13 mouse cellular contexts compared by ENCODE assay signal in genomic region chr7:126624774-126625173, GRCm38 (mm10). TPM values are rescaled to one million over a fixed set of nuclear protein-coding genes. Genes with fewer than 3 reads are reported as not detected.
DNase-seq lines count a peak whose midpoint lies in the region; ATAC-seq and TF ChIP-seq lines count a peak whose summit lies in the region.
"Had no signal": no experiment of that assay in that cellular context is flagged by ENCODE, and none has a peak within 500 bp of the region (broad histone marks: within the 10 kb centered on the region; RNA-seq: fewer than 3 reads in every experiment).

No protein-coding gene starts in this region.

- H3K36me3 ChIP-seq in ES-E14 (ENCODE audit: control insufficient read depth, insufficient read depth, low read length, poor library complexity, severe bottlenecking): no peaks in the 10 kb centered on the region; the same call in 1 of the 2 replicates
- H3K36me3 ChIP-seq in forebrain, postnatal 0 days (ENCODE audit: insufficient read depth): no peaks in the 10 kb centered on the region
- H3K36me3 ChIP-seq: forebrain, embryonic 15.5 days had no signal

- H3K27ac ChIP-seq in ES-E14 (ENCODE audit: insufficient read depth, low read depth, low read length, poor library complexity, severe bottlenecking): no peak overlapping the region
- peak overlapping the region; percentile 45 for H3K27ac ChIP-seq in embryonic fibroblast, embryonic 13.5 days (ENCODE audit: insufficient read depth, low read length)
- H3K27ac ChIP-seq in forebrain, postnatal 0 days (ENCODE audit: low read depth, low read length): no peak overlapping the region
- H3K27ac ChIP-seq: forebrain, embryonic 15.5 days had no signal

- no peak for ATAC-seq in forebrain, postnatal 0 days
- ATAC-seq: forebrain, embryonic 15.5 days had no signal

- no peak; the same call in 1 of the 2 replicates for TF ChIP-seq POLR2A in embryonic fibroblast, embryonic 13.5 days (IDR thresholded peaks at IDR 0.05; ENCODE audit: low read depth, low read length)

- no peak for TF ChIP-seq CTCF in embryonic fibroblast, embryonic 13.5 days (IDR thresholded peaks at IDR 0.05; ENCODE audit: borderline replicate concordance, insufficient read depth, low read length)
- TF ChIP-seq CTCF in forebrain, postnatal 0 days (IDR thresholded peaks at IDR 0.05; ENCODE audit: low read depth): no peak

- no peaks in the 10 kb centered on the region for H3K27me3 ChIP-seq in forebrain, postnatal 0 days (ENCODE audit: insufficient read depth, low read length)
- H3K27me3 ChIP-seq: forebrain, embryonic 15.5 days had no signal

- H3K9ac ChIP-seq in ES-E14 (ENCODE audit: insufficient read depth, low read depth, low read length, poor library complexity, severe bottlenecking): peak overlapping the region; percentile 66
- no peak overlapping the region for H3K9ac ChIP-seq in forebrain, postnatal 0 days
- H3K9ac ChIP-seq: forebrain, embryonic 15.5 days had no signal

- no peak overlapping the region for H3K4me2 ChIP-seq in forebrain, postnatal 0 days (ENCODE audit: low read depth)
- H3K4me2 ChIP-seq: forebrain, embryonic 15.5 days had no signal

- in situ Hi-C loops in ES-E14 (cut with MboI; ENCODE audit: low sequenced_read_pairs in 2 of 2, unreplicated experiment in 2 of 2): no loop called here

- H3K4me3 ChIP-seq in ES-E14 (ENCODE audit: insufficient read depth in 1 of 2, low read depth in 1 of 2, low read length in 2 of 2, poor library complexity in 1 of 2, severe bottlenecking in 1 of 2): peak overlapping the region; percentile 63 to 71
- peak overlapping the region; percentile 58 for H3K4me3 ChIP-seq in embryonic fibroblast, embryonic 13.5 days (ENCODE audit: insufficient read depth, low read length)
- no peak overlapping the region for H3K4me3 ChIP-seq in forebrain, postnatal 0 days (ENCODE audit: low read depth, low read length)
- H3K4me3 ChIP-seq: forebrain, embryonic 15.5 days had no signal

- peaks cover 6 to 13% of the 10 kb centered on the region in 2 experiments; a peak in 3 of 4 replicates for H3K4me1 ChIP-seq in ES-E14 (ENCODE audit: control insufficient read depth in 2 of 2, insufficient read depth in 2 of 2, low read length in 2 of 2, poor library complexity in 1 of 2)
- peaks cover 23% of the 10 kb centered on the region for H3K4me1 ChIP-seq in embryonic fibroblast, embryonic 13.5 days (ENCODE audit: control insufficient read depth, insufficient read depth, low read length)
- no peaks in the 10 kb centered on the region for H3K4me1 ChIP-seq in forebrain, postnatal 0 days (ENCODE audit: insufficient read depth)
- H3K4me1 ChIP-seq: forebrain, embryonic 15.5 days had no signal

- H3K9me3 ChIP-seq in ES-E14 (ENCODE audit: control insufficient read depth, insufficient read depth, low read depth, low read length): no peaks in the 10 kb centered on the region
- H3K9me3 ChIP-seq in forebrain, postnatal 0 days (ENCODE audit: low read length): no peaks in the 10 kb centered on the region
- H3K9me3 ChIP-seq: forebrain, embryonic 15.5 days had no signal

- peak; percentile 10 for DNase-seq in kidney, adult 18-20 months
- DNase-seq in kidney, adult 9 months: no peak
- DNase-seq in ES-E14 (ENCODE audit: low read depth, low spot score): no peak
- peak; percentile 49 for DNase-seq in lung, postnatal 10 days
- DNase-seq in forebrain, postnatal 0 days: no peak
- DNase-seq in thymus, postnatal 25 days: no peak
- no peak for DNase-seq in left cerebral cortex, adult 18-20 months (ENCODE audit: low spot score in 2 of 2)
- DNase-seq: thymus, adult 2 months had no signal

- 71% methylated on average over 16 of the region's 16 CpGs for WGBS in forebrain, postnatal 0 days

TF ChIP-seq in ES-E14, 5 proteins besides CTCF, POLR2A, EP300 and RAD21:
- TF ChIP-seq ZNF384 (IDR thresholded peaks at IDR 0.05; ENCODE audit: low read depth, low read length) (no peak), CHD2 (IDR thresholded peaks at IDR 0.05; ENCODE audit: low read depth, low read length) (no peak), MAFK (IDR thresholded peaks at IDR 0.05; ENCODE audit: insufficient read depth, low read depth, low read length) (no peak), ZC3H11A (IDR thresholded peaks at IDR 0.05; ENCODE audit: borderline replicate concordance, low read depth, low read length) (no peak), HCFC1 (IDR thresholded peaks at IDR 0.05; ENCODE audit: borderline replicate concordance, insufficient read depth, low read length) (no peak)

RNA-seq across cellular contexts. Expression of gene Nupr1, which starts 5.9 kb away (rescaled TPM):
- total RNA-seq in ES-E14 (2012; rRNA removed): 16.4 and 20.4 TPM in 2 replicates
- 179 and 208 TPM in 2 replicates for polyA plus RNA-seq in embryonic fibroblast, embryonic 13.5 days (2011; ENCODE audit: insufficient read length, low read depth, missing spikeins)
- 4.8 and 7.3 TPM in 2 replicates for total RNA-seq in forebrain, postnatal 0 days (2014; rRNA removed)
- polyA plus RNA-seq in forebrain, postnatal 0 days (2015; fragmentation: Nextera tagmentation; extraction: Ambion mirVana): 15.5 and 18.0 TPM in 2 replicates
- 10 to 100 TPM; 20.3 to 22.6 TPM for total RNA-seq in left cerebral cortex, adult 18-20 months (2021)

RNA-seq across cellular contexts. Expression of gene Sgf29, which starts 24.3 kb away (rescaled TPM):
- total RNA-seq in ES-E14 (2012; rRNA removed): 35.8 and 55.3 TPM in 2 replicates
- polyA plus RNA-seq in embryonic fibroblast, embryonic 13.5 days (2011; ENCODE audit: insufficient read length, low read depth, missing spikeins): 17.7 and 30.3 TPM in 2 replicates
- total RNA-seq in forebrain, postnatal 0 days (2014; rRNA removed): 22.8 and 37.1 TPM in 2 replicates
- 59.6 and 62.3 TPM in 2 replicates for polyA plus RNA-seq in forebrain, postnatal 0 days (2015; fragmentation: Nextera tagmentation; extraction: Ambion mirVana)
- total RNA-seq in left cerebral cortex, adult 18-20 months (2021): 10 to 100 TPM; 30.5 to 32.9 TPM

RNA-seq across cellular contexts. Expression of gene Il27, which starts 30.0 kb away (rescaled TPM):
- not detected in 2 replicates for total RNA-seq in ES-E14 (2012; rRNA removed)
- not detected in 2 replicates for polyA plus RNA-seq in embryonic fibroblast, embryonic 13.5 days (2011; ENCODE audit: insufficient read length, low read depth, missing spikeins)
- not detected in 2 replicates for total RNA-seq in forebrain, postnatal 0 days (2014; rRNA removed)
- not detected in 2 replicates for polyA plus RNA-seq in forebrain, postnatal 0 days (2015; fragmentation: Nextera tagmentation; extraction: Ambion mirVana)
- total RNA-seq in left cerebral cortex, adult 18-20 months (2021): not detected
- polyA plus RNA-seq: forebrain, embryonic 15.5 days; kidney, embryonic 14.5 days; limb, embryonic 11.5 days; neural tube, embryonic 14.5 days had no signal

RNA-seq across cellular contexts. Expression of gene Cln3, which starts 39.2 kb away (rescaled TPM):
- total RNA-seq in ES-E14 (2012; rRNA removed): 35.1 and 61.6 TPM in 2 replicates
- polyA plus RNA-seq in embryonic fibroblast, embryonic 13.5 days (2011; ENCODE audit: insufficient read length, low read depth, missing spikeins): 12.4 and 16.7 TPM in 2 replicates
- total RNA-seq in forebrain, postnatal 0 days (2014; rRNA removed): 26.9 and 29.0 TPM in 2 replicates
- polyA plus RNA-seq in forebrain, postnatal 0 days (2015; fragmentation: Nextera tagmentation; extraction: Ambion mirVana): 22.1 and 23.8 TPM in 2 replicates
- 10 to 100 TPM; 26.2 to 26.7 TPM for total RNA-seq in left cerebral cortex, adult 18-20 months (2021)

RNA-seq across cellular contexts. Expression of gene Apobr, which starts 40.0 kb away (rescaled TPM):
- 2.3 and 2.6 TPM in 2 replicates for total RNA-seq in ES-E14 (2012; rRNA removed)
- polyA plus RNA-seq in embryonic fibroblast, embryonic 13.5 days (2011; ENCODE audit: insufficient read length, low read depth, missing spikeins): 9.3 and 10.0 TPM in 2 replicates
- total RNA-seq in forebrain, postnatal 0 days (2014; rRNA removed): 0.08 and 0.33 TPM in 2 replicates
- polyA plus RNA-seq in forebrain, postnatal 0 days (2015; fragmentation: Nextera tagmentation; extraction: Ambion mirVana): 0.16 and 0.39 TPM in 2 replicates
- 1 to 10 TPM in 1 of 2 experiments, under 1 TPM in 1; 0.58 to 1.1 TPM for total RNA-seq in left cerebral cortex, adult 18-20 months (2021)

Comparison
In these comparisons a context has a peak if more than half of its experiments do, and no peak if none do; other contexts are left out.
1. DNase-seq: peak in kidney, adult 18-20 months (single experiment) and lung, postnatal 10 days (single experiment); none in kidney, adult 9 months (single experiment), ES-E14 (single experiment), forebrain, postnatal 0 days (single experiment), thymus, postnatal 25 days (single experiment) and left cerebral cortex, adult 18-20 months (0 of 2).